Mouse (Mus musculus) embryonic facial prominence, embryonic 15.5 days (tissue): ENCODE data around the gene Serpina5. TPM values are rescaled to one million over a fixed set of nuclear protein-coding genes. Genes with fewer than 3 reads are reported as not detected.

Experiments
- polyA plus RNA-seq: library from polyadenylated mRNA; unstranded; fragments of >200 nt; fragmentation: Nextera tagmentation; extraction: Ambion mirVana; gene quantifications from 2 replicates; pipeline ENCODE4 v1.2.1, GENCODE M21; 2015

Serpina5 gene
- polyA plus RNA-seq, 1 experiment from 2014 or later, result not detected

Other genes with a start within 250 kb of the Serpina5 start
- gene Serpina1a, start 237.6 kb upstream of the Serpina5 start, polyA plus RNA-seq, result 0.14 TPM in 1 of 2 replicates, not detected in the other
- gene Serpina1c, start 196.2 kb upstream of the Serpina5 start, polyA plus RNA-seq, result not detected in 2 replicates
- 0.19 TPM in 1 of 2 replicates, not detected in the other for gene Serpina1e, start 142.1 kb upstream of the Serpina5 start, polyA plus RNA-seq
- gene Serpina11, start 111.2 kb upstream of the Serpina5 start, polyA plus RNA-seq, result not detected in 2 replicates
- 2.1 and 3.8 TPM in 2 replicates for gene Serpina9, start 87.4 kb upstream of the Serpina5 start, polyA plus RNA-seq
- gene Serpina12, start 56.7 kb upstream of the Serpina5 start, polyA plus RNA-seq, result 0.16 and 0.38 TPM in 2 replicates
- not detected in 2 replicates for gene Serpina3a, start 11.6 kb downstream of the Serpina5 start, polyA plus RNA-seq
- not detected in 2 replicates for gene Serpina3b, start 26.9 kb downstream of the Serpina5 start, polyA plus RNA-seq
- gene Serpina3c, start 52.8 kb downstream of the Serpina5 start, polyA plus RNA-seq, result 0.12 TPM in 1 of 2 replicates, not detected in the other
- not detected in 2 replicates for gene Serpina3f, start 113.4 kb downstream of the Serpina5 start, polyA plus RNA-seq
- gene Serpina3g, start 135.1 kb downstream of the Serpina5 start, polyA plus RNA-seq, result 0.63 and 0.83 TPM in 2 replicates
- 1.1 and 1.3 TPM in 2 replicates for gene Serpina3i, start 162.0 kb downstream of the Serpina5 start, polyA plus RNA-seq
- 0.17 TPM in 1 of 2 replicates, not detected in the other for gene Serpina3j, start 213.4 kb downstream of the Serpina5 start, polyA plus RNA-seq
- gene Serpina3k, start 237.4 kb downstream of the Serpina5 start, polyA plus RNA-seq, result not detected in 2 replicates
- not detected in 2 replicates for gene Serpina3m, start 237.4 kb downstream of the Serpina5 start, polyA plus RNA-seq